In the genomic region with DNA sequence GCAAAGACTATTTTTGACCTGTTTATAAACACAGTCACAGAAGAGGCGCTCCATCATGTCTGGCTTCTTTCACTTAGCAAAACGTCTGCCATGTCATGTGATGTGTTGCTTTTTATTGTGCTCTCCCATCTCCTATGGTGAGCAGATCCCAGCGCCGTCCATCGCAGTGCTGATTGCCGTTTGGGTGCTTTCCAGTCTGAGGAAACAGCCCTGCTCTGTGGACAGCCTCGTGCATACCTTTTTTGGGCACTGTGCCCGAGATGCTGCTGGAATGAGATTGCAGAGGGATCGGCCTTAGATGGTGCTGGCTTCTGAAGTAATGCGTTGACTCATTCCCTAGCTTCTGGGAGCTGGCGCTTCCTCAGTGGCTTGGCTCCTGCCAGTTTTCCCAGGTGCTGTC, we compare ENCODE assay signal across 9 mouse cellular contexts. TPM values are rescaled to one million over a fixed set of nuclear protein-coding genes. Genes with fewer than 3 reads are reported as not detected.
DNase-seq lines count a peak whose midpoint lies in the region; ATAC-seq and TF ChIP-seq lines count a peak whose summit lies in the region.
"Had no signal": no experiment of that assay in that cellular context is flagged by ENCODE, and none has a peak within 500 bp of the region (broad histone marks: within the 10 kb centered on the region; RNA-seq: fewer than 3 reads in every experiment).

No protein-coding gene starts in this region.

- 64% methylated on average over 11 of the region's 11 CpGs for WGBS in neural tube, embryonic 15.5 days
- 78% methylated on average over 11 of the region's 11 CpGs for WGBS in forebrain, embryonic 11.5 days

- peaks cover 12% of the 10 kb centered on the region for H3K4me1 ChIP-seq in neural tube, embryonic 15.5 days
- H3K4me1 ChIP-seq in forebrain, embryonic 11.5 days (replicated peaks; ENCODE audit: control insufficient read depth, insufficient read depth, low read length), result no peaks in the 10 kb centered on the region; the same call in 1 of the 2 replicates

- no peaks in the 10 kb centered on the region for H3K79me3 ChIP-seq in C2C12 (ENCODE audit: low read depth)

- intact Hi-C loops in left cerebral cortex, adult 2 months (cut with DNase I), result no loop called here

- H3K4me2 ChIP-seq in neural tube, embryonic 15.5 days, result no peak overlapping the region
- no peak overlapping the region for H3K4me2 ChIP-seq in forebrain, embryonic 11.5 days (ENCODE audit: low read depth, low read length, severe bottlenecking)

- no peaks in the 10 kb centered on the region for H3K36me3 ChIP-seq in C2C12 (ENCODE audit: control insufficient read depth, insufficient read depth)
- H3K36me3 ChIP-seq in neural tube, embryonic 15.5 days, result no peaks in the 10 kb centered on the region
- no peaks in the 10 kb centered on the region for H3K36me3 ChIP-seq in forebrain, embryonic 11.5 days (ENCODE audit: control insufficient read depth, insufficient read depth, low read length)

- no peak overlapping the region for H3K4me3 ChIP-seq in C2C12 (ENCODE audit: insufficient read depth, poor library complexity, severe bottlenecking)
- no peak overlapping the region for H3K4me3 ChIP-seq in left cerebral cortex, adult 2 months
- no peak overlapping the region for H3K4me3 ChIP-seq in neural tube, embryonic 15.5 days (replicated peaks)
- H3K4me3 ChIP-seq in forebrain, embryonic 11.5 days (ENCODE audit: low read depth, low read length), result no peak overlapping the region

- H3K9me3 ChIP-seq in neural tube, embryonic 15.5 days (replicated peaks), result no peaks in the 10 kb centered on the region
- H3K9me3 ChIP-seq in forebrain, embryonic 11.5 days (ENCODE audit: control insufficient read depth, low read length), result no peaks in the 10 kb centered on the region

- H3K27me3 ChIP-seq in C2C12 (ENCODE audit: control insufficient read depth, insufficient read depth, insufficient read length), result no peaks in the 10 kb centered on the region
- H3K27me3 ChIP-seq in neural tube, embryonic 15.5 days (replicated peaks), result no peaks in the 10 kb centered on the region
- no peaks in the 10 kb centered on the region for H3K27me3 ChIP-seq in forebrain, embryonic 11.5 days (ENCODE audit: control insufficient read depth, insufficient read depth, low read length)

- no peak overlapping the region for H3ac ChIP-seq in C2C12 (ENCODE audit: control insufficient read depth, insufficient read length, low read depth)

- DNase-seq in frontal cortex, postnatal 10 days (ENCODE audit: low spot score in 2 of 2), result no peak
- DNase-seq in cerebellum, adult 9-10 months, result peak; percentile 74
- peak; percentile 22 to 38 for DNase-seq in left cerebral cortex, adult 2 months (ENCODE audit: extremely low spot score in 1 of 2, low spot score in 2 of 2)
- DNase-seq in forebrain, embryonic 11.5 days (ENCODE audit: low spot score), result no peak
- DNase-seq in layer of hippocampus, adult 9-10 months (ENCODE audit: low spot score), result no peak

- TF ChIP-seq CTCF in C2C12 (IDR thresholded peaks at IDR 0.05; ENCODE audit: control insufficient read depth, insufficient read depth, insufficient read length), result no peak
- no peak for TF ChIP-seq CTCF in left cerebral cortex, adult 2 months (IDR thresholded peaks at IDR 0.05)

- H3K79me2 ChIP-seq in C2C12 (ENCODE audit: control insufficient read depth, insufficient read depth), result no peaks in the 10 kb centered on the region

- no peak overlapping the region for H3K27ac ChIP-seq in left cerebral cortex, adult 2 months
- H3K27ac ChIP-seq in neural tube, embryonic 15.5 days (replicated peaks), result no peak overlapping the region
- no peak overlapping the region for H3K27ac ChIP-seq in forebrain, embryonic 11.5 days (ENCODE audit: low read depth, low read length)

- peak; percentile 70 for ATAC-seq in frontal cortex, adult (ENCODE audit: low TSS enrichment)
- ATAC-seq in neural tube, embryonic 15.5 days (ENCODE audit: low FRiP score), result no peak
- no peak for ATAC-seq in forebrain, embryonic 11.5 days (replicated peaks; ENCODE audit: low FRiP score)

- no peak overlapping the region for H3K9ac ChIP-seq in neural tube, embryonic 15.5 days (replicated peaks)
- H3K9ac ChIP-seq in forebrain, embryonic 11.5 days (ENCODE audit: low read length), result no peak overlapping the region

TF ChIP-seq in C2C12, 6 proteins besides CTCF, POLR2A, EP300 and RAD21:
- TF ChIP-seq USF1 (IDR thresholded peaks at IDR 0.05; ENCODE audit: low read depth) (peak; percentile 91), MAX (IDR thresholded peaks at IDR 0.05) (peak; percentile 75), MYOG (IDR thresholded peaks at IDR 0.05; ENCODE audit: control insufficient read depth, extremely low read depth, insufficient read length) (no peak), MYOD1 (IDR thresholded peaks at IDR 0.05; ENCODE audit: control insufficient read depth, insufficient read length, low read depth) (no peak), CEBPB (IDR thresholded peaks at IDR 0.05; ENCODE audit: low read depth) (peak; percentile 4)

RNA-seq across cellular contexts. Expression of gene Gm572, which starts 3.5 kb away (rescaled TPM):
- not detected for polyA plus RNA-seq in C2C12 (2012; fragmentation: generic; extraction: Trizol)
- not detected for total RNA-seq in left cerebral cortex, adult 2 months (2021)
- not detected in 2 replicates for polyA plus RNA-seq in neural tube, embryonic 15.5 days (2015; fragmentation: Nextera tagmentation; extraction: Ambion mirVana)
- polyA plus RNA-seq in forebrain, embryonic 11.5 days (2014; fragmentation: Nextera tagmentation; extraction: Ambion mirVana), result not detected in 2 replicates
- polyA plus RNA-seq: cortical plate, adult 2 months had no signal

RNA-seq across cellular contexts. Expression of gene Tardbp, which starts 19.8 kb away (rescaled TPM):
- 198 TPM for polyA plus RNA-seq in C2C12 (2012; fragmentation: generic; extraction: Trizol)
- 100 to 1,000 TPM; 198 to 208 TPM for total RNA-seq in left cerebral cortex, adult 2 months (2021)
- 155 and 196 TPM in 2 replicates for polyA plus RNA-seq in neural tube, embryonic 15.5 days (2015; fragmentation: Nextera tagmentation; extraction: Ambion mirVana)
- 225 and 238 TPM in 2 replicates for polyA plus RNA-seq in forebrain, embryonic 11.5 days (2014; fragmentation: Nextera tagmentation; extraction: Ambion mirVana)

RNA-seq across cellular contexts. Expression of gene Masp2, which starts 44.3 kb away (rescaled TPM):
- polyA plus RNA-seq in C2C12 (2012; fragmentation: generic; extraction: Trizol), result 0.36 TPM
- total RNA-seq in left cerebral cortex, adult 2 months (2021), result 1 to 10 TPM; 4.1 to 4.7 TPM
- polyA plus RNA-seq in neural tube, embryonic 15.5 days (2015; fragmentation: Nextera tagmentation; extraction: Ambion mirVana), result 1.3 and 1.6 TPM in 2 replicates
- polyA plus RNA-seq in forebrain, embryonic 11.5 days (2014; fragmentation: Nextera tagmentation; extraction: Ambion mirVana), result 0.36 TPM in 1 of 2 replicates, not detected in the other

RNA-seq across cellular contexts. Expression of gene Srm, which starts 55.3 kb away (rescaled TPM):
- 282 TPM for polyA plus RNA-seq in C2C12 (2012; fragmentation: generic; extraction: Trizol)
- total RNA-seq in left cerebral cortex, adult 2 months (2021), result 10 to 100 TPM; 77.2 to 77.4 TPM
- 198 and 210 TPM in 2 replicates for polyA plus RNA-seq in neural tube, embryonic 15.5 days (2015; fragmentation: Nextera tagmentation; extraction: Ambion mirVana)
- 206 and 222 TPM in 2 replicates for polyA plus RNA-seq in forebrain, embryonic 11.5 days (2014; fragmentation: Nextera tagmentation; extraction: Ambion mirVana)

Comparison
In these comparisons a context has a peak if more than half of its experiments do, and no peak if none do; other contexts are left out.
1. DNase-seq: peak in cerebellum, adult 9-10 months (single experiment) and left cerebral cortex, adult 2 months (2 of 2); none in frontal cortex, postnatal 10 days (0 of 2), forebrain, embryonic 11.5 days (single experiment) and layer of hippocampus, adult 9-10 months (single experiment).